11 mouse cellular contexts compared by ENCODE assay signal in the genomic region with DNA sequence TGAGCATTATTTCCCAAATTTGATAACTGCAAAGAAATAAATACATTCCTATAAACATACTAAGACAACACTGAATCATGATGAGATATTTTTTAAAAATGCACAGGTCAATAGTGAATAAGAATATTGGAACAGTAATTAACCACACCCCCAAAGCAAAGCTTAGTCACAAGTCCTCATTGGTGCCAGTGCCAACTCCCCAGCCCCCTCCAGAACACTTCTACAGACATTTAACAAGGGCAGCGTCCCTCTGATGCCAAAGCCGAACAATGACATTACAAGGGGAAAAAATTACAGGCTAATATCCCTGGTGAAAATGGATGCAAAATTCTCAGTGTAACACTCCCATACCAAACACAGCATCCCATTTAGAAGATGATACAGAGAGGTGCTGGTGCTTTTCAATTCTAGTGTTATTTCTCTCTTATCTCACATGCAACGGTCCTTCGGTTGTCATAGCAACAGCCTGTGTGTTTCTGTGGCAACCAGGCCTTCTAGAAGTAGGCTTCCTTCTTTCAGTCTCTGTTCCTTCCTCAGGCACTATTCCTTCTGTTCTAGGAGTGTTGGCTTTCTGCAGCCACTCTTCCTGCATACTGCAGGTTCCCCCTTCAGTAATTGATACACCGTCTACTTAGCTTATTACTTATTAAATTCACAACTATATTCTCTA. TPM values are rescaled to one million over a fixed set of nuclear protein-coding genes. Genes with fewer than 3 reads are reported as not detected.
DNase-seq lines count a peak whose midpoint lies in the region; ATAC-seq and TF ChIP-seq lines count a peak whose summit lies in the region.
"Had no signal": no experiment of that assay in that cellular context is flagged by ENCODE, and none has a peak within 500 bp of the region (broad histone marks: within the 10 kb centered on the region; RNA-seq: fewer than 3 reads in every experiment).

No protein-coding gene starts in this region.

- H3K27me3 ChIP-seq in liver, postnatal 0 days (ENCODE audit: insufficient read depth, low read length): no peaks in the 10 kb centered on the region
- H3K27me3 ChIP-seq: embryonic facial prominence, embryonic 12.5 days had no signal

- peak; percentile 43 for DNase-seq in liver
- no peak for DNase-seq in liver, postnatal 0 days
- DNase-seq in right cerebral cortex, postnatal 36 days (ENCODE audit: low spot score in 2 of 2): peak; percentile 65 to 70
- no peak for DNase-seq in urinary bladder, postnatal 4 days (ENCODE audit: low spot score in 2 of 2)
- DNase-seq in adrenal gland, postnatal 4 days (ENCODE audit: low spot score in 2 of 2): no peak

- no peaks in the 10 kb centered on the region for H3K36me3 ChIP-seq in liver, postnatal 0 days (replicated peaks; ENCODE audit: insufficient read depth, low read length)
- H3K36me3 ChIP-seq: embryonic facial prominence, embryonic 12.5 days had no signal

- ATAC-seq in liver, postnatal 0 days: no peak
- ATAC-seq in granulocyte monocyte progenitor cell, adult 5-6 weeks (replicated peaks; ENCODE audit: poor library complexity, severe bottlenecking): peak; percentile 74
- ATAC-seq in megakaryocyte, adult 5-6 weeks (ENCODE audit: poor library complexity, severe bottlenecking): peak; percentile 47
- ATAC-seq in cerebellum, adult (ENCODE audit: insufficient number of reproducible peaks, low FRiP score, low TSS enrichment): no peak; the same call in 1 of the 2 replicates

- H3K9me3 ChIP-seq in liver, postnatal 0 days (ENCODE audit: low read length): peaks cover 2% of the 10 kb centered on the region
- H3K9me3 ChIP-seq: embryonic facial prominence, embryonic 12.5 days had no signal

- TF ChIP-seq CTCF in liver, postnatal 0 days (IDR thresholded peaks at IDR 0.05; ENCODE audit: low read depth): no peak

- no peak overlapping the region for H3K9ac ChIP-seq in liver, postnatal 0 days (replicated peaks)
- H3K9ac ChIP-seq: embryonic facial prominence, embryonic 12.5 days had no signal

- H3K4me1 ChIP-seq in liver, postnatal 0 days (ENCODE audit: insufficient read depth): no peaks in the 10 kb centered on the region
- H3K4me1 ChIP-seq: embryonic facial prominence, embryonic 12.5 days had no signal

- no peak for TF ChIP-seq EP300 in liver, postnatal 0 days (IDR thresholded peaks at IDR 0.05; ENCODE audit: low read depth)

- H3K27ac ChIP-seq in liver, postnatal 0 days (ENCODE audit: low read depth): no peak overlapping the region
- H3K27ac ChIP-seq: embryonic facial prominence, embryonic 12.5 days; kidney, postnatal 0 days had no signal

- no peak overlapping the region for H3K4me2 ChIP-seq in liver, postnatal 0 days (ENCODE audit: low read depth, low read length)
- H3K4me2 ChIP-seq: embryonic facial prominence, embryonic 12.5 days had no signal

- H3K4me3 ChIP-seq in liver, postnatal 0 days (ENCODE audit: low read depth, low read length): no peak overlapping the region
- H3K4me3 ChIP-seq: embryonic facial prominence, embryonic 12.5 days; myocyte had no signal

- WGBS in liver, postnatal 0 days (ENCODE audit: insufficient replicate concordance): 51% methylated on average over 5 of the region's 5 CpGs

RNA-seq across cellular contexts. Expression of a gene that starts 7.9 kb away (rescaled TPM):
- 2.3 and 2.6 TPM in 2 replicates for polyA plus RNA-seq in liver, postnatal 0 days (2015; fragmentation: Nextera tagmentation; extraction: Ambion mirVana)
- 7.2 and 11.5 TPM in 2 replicates for total RNA-seq in granulocyte monocyte progenitor cell, adult 5-6 weeks (2014; fragmentation: Nextera tagmentation)
- 4.5 and 6.8 TPM in 2 replicates for total RNA-seq in granulocyte monocyte progenitor cell, adult 5-6 weeks (2017)
- 3.3 TPM in 2 replicates for total RNA-seq in megakaryocyte, adult 5-6 weeks (2015)
- total RNA-seq in megakaryocyte, adult 5-6 weeks (2017): 3.3 TPM in 2 replicates
- 10 to 100 TPM; 35.0 to 37.9 TPM for total RNA-seq in adrenal gland, postnatal 4 days (2021)

Comparison
In these comparisons a context has a peak if more than half of its experiments do, and no peak if none do; other contexts are left out.
1. DNase-seq: peak in liver (single experiment) and right cerebral cortex, postnatal 36 days (2 of 2); none in liver, postnatal 0 days (single experiment), urinary bladder, postnatal 4 days (0 of 2) and adrenal gland, postnatal 4 days (0 of 2).
2. ATAC-seq: peak in granulocyte monocyte progenitor cell, adult 5-6 weeks (single experiment) and megakaryocyte, adult 5-6 weeks (single experiment); none in liver, postnatal 0 days (single experiment) and cerebellum, adult (single experiment).